In genomic region chr8:81581817-81582437, GRCm38 (mm10) we compare ENCODE assay signal across 19 mouse cellular contexts.
DNase-seq lines count a peak whose midpoint lies in the region; ATAC-seq and TF ChIP-seq lines count a peak whose summit lies in the region.
"Had no signal": no experiment of that assay in that cellular context is flagged by ENCODE, and none has a peak within 500 bp of the region (broad histone marks: within the 10 kb centered on the region; RNA-seq: fewer than 3 reads in every experiment).

No protein-coding gene starts in this region.

- 61% methylated on average over 2 of the region's 2 CpGs for WGBS in lung, adult 2 months
- 64% methylated on average over 2 of the region's 2 CpGs for WGBS in kidney, embryonic 15.5 days
- 57% methylated on average over 2 of the region's 2 CpGs for WGBS in lung, embryonic 14.5 days
- 79% methylated on average over 2 of the region's 2 CpGs for WGBS in intestine, postnatal 0 days

- no peak for TF ChIP-seq POLR2A in lung, adult 2 months (IDR thresholded peaks at IDR 0.05; ENCODE audit: borderline replicate concordance, extremely low read depth, low read depth, low read length)

- TF ChIP-seq CTCF in lung, adult 2 months (IDR thresholded peaks at IDR 0.05; ENCODE audit: insufficient read depth, low read length), result no peak
- no peak for TF ChIP-seq CTCF in lung, embryonic 14.5 days (IDR thresholded peaks at IDR 0.05; ENCODE audit: low read depth)
- TF ChIP-seq CTCF in intestine, postnatal 0 days (IDR thresholded peaks at IDR 0.05; ENCODE audit: low read depth), result no peak

- no peak overlapping the region for H3K4me3 ChIP-seq in lung, adult 2 months (replicated peaks; ENCODE audit: extremely low read depth, low read depth, low read length)
- H3K4me3 ChIP-seq in kidney, embryonic 15.5 days (replicated peaks), result no peak overlapping the region
- no peak overlapping the region for H3K4me3 ChIP-seq in lung, embryonic 14.5 days (ENCODE audit: low read depth, low read length)
- H3K4me3 ChIP-seq in intestine, postnatal 0 days (ENCODE audit: low read depth, low read length), result no peak overlapping the region
- H3K4me3 ChIP-seq: embryonic facial prominence, embryonic 15.5 days; forebrain, embryonic 12.5 days; heart, adult 2 months; hindbrain, embryonic 13.5 days; limb, embryonic 10.5 days; liver, embryonic 13.5 days; megakaryocyte, embryonic 14.5 days had no signal

- H3K9ac ChIP-seq in kidney, embryonic 15.5 days, result no peak overlapping the region
- no peak overlapping the region for H3K9ac ChIP-seq in lung, embryonic 14.5 days
- H3K9ac ChIP-seq in intestine, postnatal 0 days (ENCODE audit: low read depth, low read length), result no peak overlapping the region
- H3K9ac ChIP-seq: embryonic facial prominence, embryonic 15.5 days; forebrain, embryonic 12.5 days; hindbrain, embryonic 13.5 days; liver, embryonic 13.5 days had no signal

- no peaks in the 10 kb centered on the region for H3K4me1 ChIP-seq in lung, adult 2 months (ENCODE audit: control insufficient read depth, insufficient read depth, low read length)
- no peaks in the 10 kb centered on the region for H3K4me1 ChIP-seq in kidney, embryonic 15.5 days
- H3K4me1 ChIP-seq in lung, embryonic 14.5 days (ENCODE audit: insufficient read depth), result no peaks in the 10 kb centered on the region
- no peaks in the 10 kb centered on the region for H3K4me1 ChIP-seq in intestine, postnatal 0 days (replicated peaks; ENCODE audit: control insufficient read depth, insufficient read depth, low read length)
- H3K4me1 ChIP-seq: embryonic facial prominence, embryonic 15.5 days; forebrain, embryonic 12.5 days; hindbrain, embryonic 13.5 days; liver, embryonic 13.5 days had no signal

- peak; percentile 74 for ATAC-seq in kidney, embryonic 15.5 days (replicated peaks; ENCODE audit: low FRiP score)
- peak; percentile 49; the same call in 1 of the 2 replicates for ATAC-seq in lung, embryonic 14.5 days (ENCODE audit: insufficient read depth)
- ATAC-seq in intestine, postnatal 0 days, result no peak
- ATAC-seq: CD4-positive, CD25-positive, alpha-beta regulatory T cell, adult 4 months; intestine, embryonic 16.5 days had no signal

- no peak overlapping the region for H3K4me2 ChIP-seq in kidney, embryonic 15.5 days
- no peak overlapping the region for H3K4me2 ChIP-seq in lung, embryonic 14.5 days
- H3K4me2 ChIP-seq in intestine, postnatal 0 days (replicated peaks; ENCODE audit: low read depth), result no peak overlapping the region
- H3K4me2 ChIP-seq: embryonic facial prominence, embryonic 15.5 days; forebrain, embryonic 12.5 days; hindbrain, embryonic 13.5 days; liver, embryonic 13.5 days had no signal

- peak overlapping the region; percentile 46 for H3K27ac ChIP-seq in kidney, embryonic 15.5 days
- no peak overlapping the region for H3K27ac ChIP-seq in lung, embryonic 14.5 days (ENCODE audit: low read depth)
- H3K27ac ChIP-seq in intestine, postnatal 0 days (ENCODE audit: low read depth, low read length), result no peak overlapping the region
- H3K27ac ChIP-seq: embryonic facial prominence, embryonic 15.5 days; forebrain, embryonic 12.5 days; heart, adult 2 months; hindbrain, embryonic 13.5 days; limb, embryonic 10.5 days; liver, embryonic 13.5 days had no signal

- H3K27me3 ChIP-seq in kidney, embryonic 15.5 days, result no peaks in the 10 kb centered on the region
- no peaks in the 10 kb centered on the region for H3K27me3 ChIP-seq in lung, embryonic 14.5 days (ENCODE audit: insufficient read depth, low read length)
- no peaks in the 10 kb centered on the region for H3K27me3 ChIP-seq in intestine, postnatal 0 days (replicated peaks; ENCODE audit: control insufficient read depth, insufficient read depth, low read length)
- H3K27me3 ChIP-seq: embryonic facial prominence, embryonic 15.5 days; forebrain, embryonic 12.5 days; hindbrain, embryonic 13.5 days; liver, embryonic 13.5 days; megakaryocyte, embryonic 14.5 days had no signal

- DNase-seq in lung, adult 18-20 months, result peak; percentile 13 to 30
- no peak for DNase-seq in lung, adult 2 months
- DNase-seq in lung, embryonic 14.5 days, result peak; percentile 11
- DNase-seq in right cerebral cortex, postnatal 25 days, result no peak
- DNase-seq in MN1 (ENCODE audit: low spot score), result no peak
- DNase-seq: cerebellum, adult 8-10 months; heart, adult 2 months; layer of hippocampus, postnatal 36 days; liver, embryonic 13.5 days; thymus, adult 18-20 months had no signal

- H3K36me3 ChIP-seq in kidney, embryonic 15.5 days, result no peaks in the 10 kb centered on the region
- H3K36me3 ChIP-seq in lung, embryonic 14.5 days (ENCODE audit: insufficient read depth), result no peaks in the 10 kb centered on the region
- no peaks in the 10 kb centered on the region for H3K36me3 ChIP-seq in intestine, postnatal 0 days (ENCODE audit: control insufficient read depth, insufficient read depth)
- H3K36me3 ChIP-seq: embryonic facial prominence, embryonic 15.5 days; forebrain, embryonic 12.5 days; hindbrain, embryonic 13.5 days; limb, embryonic 10.5 days; liver, embryonic 13.5 days had no signal

- no peaks in the 10 kb centered on the region for H3K9me3 ChIP-seq in kidney, embryonic 15.5 days (replicated peaks)
- H3K9me3 ChIP-seq in lung, embryonic 14.5 days (ENCODE audit: low read depth, low read length), result no peaks in the 10 kb centered on the region
- H3K9me3 ChIP-seq in intestine, postnatal 0 days (ENCODE audit: control insufficient read depth), result no peaks in the 10 kb centered on the region
- H3K9me3 ChIP-seq: embryonic facial prominence, embryonic 15.5 days; forebrain, embryonic 12.5 days; hindbrain, embryonic 13.5 days; limb, embryonic 10.5 days; liver, embryonic 13.5 days; megakaryocyte, embryonic 14.5 days had no signal

Comparison
In these comparisons a context has a peak if more than half of its experiments do, and no peak if none do; other contexts are left out.
1. DNase-seq: peak in lung, adult 18-20 months (2 of 2) and lung, embryonic 14.5 days (single experiment); none in lung, adult 2 months (single experiment), right cerebral cortex, postnatal 25 days (single experiment) and MN1 (single experiment).